Mouse (Mus musculus): ENCODE measurements at regions not wholly inside any gene's neighbourhood (a gene's known extent, or its start where the extent isn't known, plus 50 kb on each side); places are given as distances from the start of the nearest gene placed in this dataset.

DNA sequence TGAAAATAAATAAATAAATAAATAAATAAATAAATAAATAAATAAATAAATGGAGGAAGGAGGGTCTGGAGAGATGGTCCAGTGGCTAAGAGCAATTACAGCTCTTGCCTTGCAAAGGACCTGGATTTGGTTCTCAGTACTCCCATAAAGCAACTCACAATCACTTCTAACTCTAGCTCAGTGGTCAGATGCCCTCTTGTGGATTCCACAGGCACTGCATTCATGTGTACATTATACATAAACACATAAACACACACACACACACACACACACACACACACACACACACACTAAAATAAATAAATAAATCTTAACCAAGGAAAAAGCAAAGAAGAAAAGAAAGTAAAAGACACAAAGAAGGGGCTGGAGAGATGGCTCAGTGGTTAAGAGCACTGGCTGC lies 74.2 kb upstream of the Dhx40 start:
- DNase-seq (ENCODE audit: low read depth): peak; percentile 33

GRCm38 (mm10) chr11:86879356-86879905 lies 71.9 kb upstream of the Dhx40 start:
- no peak for DNase-seq (ENCODE audit: low read depth)

GRCm38 (mm10) chr11:86878327-86879065 lies 71.0 kb upstream of the Dhx40 start:
- DNase-seq (ENCODE audit: low read depth): peak; percentile 47

DNA sequence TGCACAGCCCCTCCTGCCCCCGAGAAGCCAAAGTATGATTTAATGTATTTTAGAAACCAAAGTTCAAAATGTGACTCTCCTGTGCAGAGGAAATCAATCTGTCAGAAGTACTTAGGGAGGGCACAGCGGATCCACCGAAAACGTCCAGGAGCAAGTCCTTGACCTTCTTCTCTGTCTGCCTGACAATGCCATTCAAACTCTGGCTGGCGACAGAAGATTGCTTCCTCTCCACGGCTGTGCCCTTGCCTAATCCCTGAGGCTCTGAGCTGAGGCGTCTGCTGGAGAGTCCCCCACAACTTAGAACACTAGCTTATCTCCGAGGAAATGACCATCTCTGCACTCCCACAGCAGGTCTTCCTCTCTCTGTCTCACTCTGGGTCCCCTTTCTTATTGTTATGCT lies 69.0 kb upstream of the Dhx40 start:
- no peak for DNase-seq (ENCODE audit: low read depth)

GRCm38 (mm10) chr11:86875738-86876137 lies 68.2 kb upstream of the Dhx40 start:
- DNase-seq (ENCODE audit: low read depth): no peak

- no peak for DNase-seq (ENCODE audit: low read depth)
Measured at GRCm38 (mm10) chr11:86874666-86875295, 67.2 kb upstream of the Dhx40 start.

- no peak for DNase-seq (ENCODE audit: low read depth)
Measured at GRCm38 (mm10) chr11:86873406-86873700, 65.8 kb upstream of the Dhx40 start.

DNA sequence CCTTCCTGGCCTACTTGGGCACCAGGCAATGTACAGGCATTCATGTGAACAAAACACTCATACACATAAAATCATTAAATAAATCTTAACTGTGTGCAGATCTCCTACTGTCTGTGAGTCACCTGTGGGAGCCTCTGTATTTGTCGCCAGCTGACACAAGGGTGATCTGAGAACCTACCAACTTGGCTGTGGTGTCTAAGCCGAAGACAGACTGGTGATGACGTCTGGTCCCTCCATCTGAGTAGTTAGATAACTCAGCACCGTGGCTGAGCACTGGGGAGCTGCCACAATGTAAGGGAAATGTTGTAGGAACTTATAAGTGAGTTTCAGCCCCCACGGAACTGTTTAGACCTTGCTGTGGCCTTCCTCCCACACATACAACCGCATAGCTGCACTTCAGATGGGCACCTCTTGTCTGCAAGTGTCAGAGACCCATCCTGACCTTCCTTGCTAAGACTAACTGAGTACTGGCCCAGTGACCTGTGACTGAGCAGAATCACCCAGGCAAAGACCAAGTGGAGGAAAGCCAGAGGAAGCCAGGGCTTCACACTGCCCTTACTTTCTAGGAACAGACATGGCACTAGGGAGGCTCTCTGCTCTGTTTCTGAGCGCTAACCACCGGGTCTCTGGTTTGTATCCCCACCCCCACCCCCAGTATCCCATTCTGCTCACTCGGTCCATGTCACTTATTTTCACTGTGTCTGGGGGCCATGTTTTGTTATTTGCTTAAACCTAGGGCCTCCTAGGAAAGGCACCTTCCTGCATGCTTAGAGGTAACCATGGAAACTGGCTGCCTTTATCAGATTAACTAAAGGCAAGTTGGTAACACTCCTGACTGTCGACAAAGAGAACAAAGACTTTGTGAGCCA lies 65.2 kb upstream of the Dhx40 start:
- DNase-seq (ENCODE audit: low read depth): no peak

DNA sequence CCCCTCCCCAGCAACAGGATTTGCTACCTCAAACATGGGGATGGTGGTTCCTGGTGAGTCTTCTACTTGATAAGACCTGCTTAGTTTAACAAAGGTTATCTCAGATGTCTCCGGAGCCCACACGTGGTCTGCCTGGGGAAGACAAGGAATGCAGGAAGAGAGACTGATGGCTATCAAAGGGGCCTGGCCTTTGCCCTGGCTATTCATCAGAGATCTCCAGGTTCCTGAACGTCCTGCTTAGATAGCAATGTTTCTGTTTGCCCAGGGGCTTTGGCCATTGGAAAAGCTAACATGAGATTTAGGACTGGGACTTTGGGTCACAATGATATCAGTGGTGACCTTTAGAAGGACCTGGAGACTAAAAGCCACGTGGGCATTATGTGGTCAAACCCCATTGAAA lies 64.2 kb upstream of the Dhx40 start:
- peak; percentile 27 for DNase-seq (ENCODE audit: low read depth)

- DNase-seq (ENCODE audit: low read depth): no peak
Measured at GRCm38 (mm10) chr11:86870486-86871165, 63.1 kb upstream of the Dhx40 start.

DNA sequence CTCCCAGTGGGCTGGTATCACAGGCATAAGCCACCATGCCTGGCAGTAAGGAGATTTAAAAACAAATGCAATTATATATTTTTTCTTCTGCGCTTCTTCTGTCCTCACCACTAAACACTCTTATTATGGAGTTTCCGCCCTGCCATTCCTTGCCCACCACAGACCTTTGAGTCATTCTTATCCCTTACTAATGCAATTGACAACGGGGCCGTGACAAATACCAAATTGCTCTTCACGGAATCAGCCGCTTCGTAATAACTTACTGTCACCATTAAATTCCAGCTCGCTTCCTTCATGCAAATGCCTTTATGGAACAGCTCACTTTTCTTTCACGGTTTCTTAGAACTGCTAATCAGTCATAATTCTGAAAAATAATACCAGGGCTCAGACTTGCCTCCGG lies 59.4 kb upstream of the Dhx40 start:
- no peak for DNase-seq (ENCODE audit: low read depth)

DNA sequence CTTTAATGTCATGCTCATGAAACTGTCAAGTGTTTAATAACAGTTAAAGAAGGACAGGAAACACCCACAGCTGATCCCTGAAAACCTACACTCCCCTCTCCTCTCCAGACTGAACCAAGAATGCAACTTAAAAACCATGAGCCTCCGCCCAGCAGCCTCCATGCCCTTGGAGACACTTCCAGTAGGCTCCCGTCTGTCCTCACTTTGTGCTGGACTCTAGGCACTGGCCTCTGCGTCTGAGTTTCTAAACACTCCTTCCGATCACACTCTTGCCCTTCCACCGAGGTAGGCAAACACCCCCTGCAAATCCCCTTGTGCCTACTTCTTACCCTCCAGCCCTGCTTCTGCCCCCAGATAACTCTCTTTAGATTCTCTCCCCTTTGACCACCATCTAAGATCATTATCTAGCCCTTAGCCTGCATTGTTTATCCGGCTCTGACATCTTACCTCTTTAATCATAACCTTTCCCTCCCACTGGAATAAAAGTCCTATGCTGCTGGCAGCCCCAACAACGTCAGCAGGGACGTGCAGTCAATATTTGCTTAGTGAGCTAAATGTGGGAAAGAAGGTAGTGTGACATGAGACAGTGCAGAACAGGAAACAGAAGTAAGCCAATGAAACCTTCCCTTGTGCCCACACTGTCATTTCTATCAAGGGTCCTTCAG lies 52.5 kb upstream of the Dhx40 start:
- no peak for DNase-seq (ENCODE audit: low read depth)

DNA sequence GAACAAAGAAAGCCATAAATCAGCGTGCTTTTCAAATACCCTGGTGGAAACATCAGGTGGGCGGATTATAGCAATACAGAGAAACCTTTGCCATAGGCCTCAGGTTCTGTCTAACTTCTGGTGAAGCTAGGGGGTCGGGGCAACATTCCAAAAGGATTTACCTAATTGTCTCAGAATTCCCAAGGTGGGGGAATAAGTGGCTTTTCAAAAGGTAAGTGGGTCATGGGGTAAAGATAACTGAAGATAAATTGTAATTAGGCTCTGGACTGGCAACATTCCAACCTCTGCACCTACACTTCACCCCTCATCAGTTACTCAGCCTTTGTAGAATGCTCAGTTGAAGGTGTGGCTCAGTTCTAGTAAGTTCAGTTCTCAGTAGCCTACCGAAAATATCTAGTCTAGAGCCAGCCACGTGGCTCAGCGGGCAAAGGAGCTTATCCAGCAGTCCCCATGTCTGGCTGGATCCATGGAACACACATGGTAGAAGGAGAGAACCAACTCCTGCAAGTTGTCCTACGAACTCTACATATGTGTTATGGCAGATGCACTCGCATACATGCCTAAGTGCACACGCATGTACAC lies 51.8 kb upstream of the Dhx40 start:
- DNase-seq (ENCODE audit: low read depth): no peak

- no peak for DNase-seq (ENCODE audit: low read depth)
Measured at GRCm38 (mm10) chr11:86858211-86858610, 50.7 kb upstream of the Dhx40 start.
